Mouse (Mus musculus) left cerebral cortex, postnatal 4 days (tissue): ENCODE results near the gene Olfr325. TPM values are rescaled to one million over a fixed set of nuclear protein-coding genes. Genes with fewer than 3 reads are reported as not detected.
A peak's percentile ranks its signal among the peaks of the same experiment; 100 is the strongest.
"Not testable (repeated sequence)": the region's sequence is repeated elsewhere in the genome, so short reads cannot be mapped to it uniquely, and the experiment has no call there.

Experiments used
- DNase-seq: peaks from one replicate; pipeline ENCODE4 v3.0.0-alpha.2; 2022
- intact Hi-C: fragments of 180-260 bp; cut with DNase I; formaldehyde crosslinking; loops from one replicate; pipeline ENCODE4 v1.15.1; 2025
- total RNA-seq, 2 experiments: library from RNA; stranded (reverse); gene quantifications; 2 replicates each; pipeline ENCODE4 v1.2.3; 2021

The Olfr325 gene
- not detected for total RNA-seq

DNA sequence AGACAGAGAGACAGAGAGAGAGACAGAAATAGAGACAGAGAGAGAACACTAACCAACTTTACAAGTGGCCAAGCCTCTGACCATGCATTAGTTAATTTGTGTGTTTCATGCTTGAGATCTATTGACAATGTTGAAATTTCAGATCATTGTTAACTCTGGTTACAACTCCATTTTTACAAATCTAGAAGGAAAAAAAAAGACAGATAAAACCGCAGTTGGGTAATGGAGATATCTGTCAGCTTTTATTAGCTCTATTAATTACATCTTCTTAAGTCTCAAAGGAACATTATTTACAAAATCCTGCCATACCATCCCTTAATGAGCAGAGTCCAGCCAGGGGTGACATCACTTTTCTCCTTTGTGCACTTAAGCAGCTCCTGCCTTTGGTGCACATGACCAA is at the start of gene Olfr325:
Gene Olfr325 (plus strand): TSS at position 301 of the 400 bp plus-strand sequence.
- DNase-seq = no peak
- intact Hi-C loops = no loop called here

GRCm38 (mm10) chr11:58534736-58535135 is 42.8 kb upstream of the Olfr325 start, which contains the start of gene Olfr330:
Gene Olfr330, minus strand, starts transcription at chr11:58534836.
- intact Hi-C loops, DNase-seq: not testable (repeated sequence)

DNA sequence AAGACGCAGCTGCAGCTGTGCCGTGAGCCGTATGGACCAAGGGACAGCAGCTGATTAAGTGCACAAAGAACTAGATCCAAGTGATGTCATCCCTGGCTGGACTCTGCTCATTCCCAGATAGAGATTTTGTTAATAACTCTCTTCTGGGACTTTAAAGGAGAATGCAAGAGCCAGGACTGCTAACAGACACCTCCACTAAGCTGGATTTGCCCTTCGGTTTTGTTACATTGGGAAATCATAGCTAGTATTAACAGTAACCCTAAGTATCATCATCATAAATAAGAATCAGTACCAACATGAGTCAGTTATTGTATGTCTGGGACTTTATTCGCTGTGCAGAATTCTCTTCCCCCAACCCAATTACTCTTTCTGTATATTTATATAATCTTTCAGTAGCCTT is 31.2 kb upstream of the Olfr325 start, which contains the start of gene Olfr329-ps:
Gene Olfr329-ps (minus strand): TSS at position 101 of the 400 bp plus-strand sequence.
- intact Hi-C loops = no loop called here

GRCm38 (mm10) chr11:58555536-58555935 is 22.0 kb upstream of the Olfr325 start, which contains the start of gene Olfr328:
Gene Olfr328, minus strand, starts transcription at chr11:58555636.
- intact Hi-C loops = no loop called here
- DNase-seq = no peak

More for the DNA sequence above, 31.2 kb upstream of the Olfr325 start, which contains the start of gene Olfr329-ps:
- DNase-seq = no peak

DNA sequence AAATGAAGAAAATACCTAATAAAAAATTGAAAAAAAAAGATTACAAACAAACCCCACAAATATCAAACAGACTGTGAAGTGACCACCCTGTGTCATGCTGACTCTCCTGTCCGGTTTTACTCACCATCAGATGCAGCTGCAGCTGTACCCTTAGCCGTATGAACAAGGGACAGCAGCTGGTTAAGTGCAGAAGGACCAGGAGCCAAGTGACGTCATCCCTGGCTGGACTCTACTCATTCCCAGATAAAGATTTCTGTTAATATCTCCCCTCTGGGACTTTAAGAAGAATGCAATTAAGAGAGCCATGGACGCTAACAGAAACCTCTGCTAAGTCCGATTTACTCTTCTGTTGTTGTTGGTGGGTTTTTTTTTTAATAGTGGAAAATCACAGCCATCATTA is 7.1 kb upstream of the Olfr325 start, which contains the start of gene Olfr224:
Gene Olfr224 (minus strand): TSS at position 149 of the 400 bp plus-strand sequence.
- intact Hi-C loops = no loop called here

GRCm38 (mm10) chr11:58578636-58579035 is 1.1 kb downstream of the Olfr325 start:
- peak; percentile 58 for DNase-seq
- intact Hi-C loops = no loop called here

More for the DNA sequence above, 7.1 kb upstream of the Olfr325 start, which contains the start of gene Olfr224:
- no peak for DNase-seq

DNA sequence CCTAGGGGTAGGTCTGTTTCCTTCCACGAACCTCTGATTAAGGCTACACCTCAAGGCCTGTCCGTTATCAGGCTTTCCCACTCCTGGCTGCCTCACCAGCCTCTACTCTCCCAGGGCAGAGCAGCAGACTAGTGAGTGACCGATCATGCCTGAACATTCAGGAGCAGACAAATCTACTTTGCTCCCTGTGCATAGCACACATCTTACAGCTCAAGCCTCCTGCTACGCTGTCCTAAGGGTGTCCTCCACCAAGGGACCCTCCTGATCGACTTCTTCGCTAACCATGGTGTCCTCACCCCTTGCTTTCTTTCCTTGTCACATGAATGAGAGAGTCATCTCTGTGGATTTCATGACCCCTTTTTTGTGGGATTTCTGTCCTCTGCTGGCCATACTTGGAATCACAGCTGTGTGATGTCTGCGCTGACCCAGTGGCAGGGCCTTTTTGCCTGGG is 10.4 kb downstream of the Olfr325 start:
- peak; percentile 43 for DNase-seq
- intact Hi-C loops = no loop called here

- intact Hi-C loops = no loop called here
- no peak for DNase-seq
Measured at GRCm38 (mm10) chr11:58588620-58589250, 11.2 kb downstream of the Olfr325 start.

DNA sequence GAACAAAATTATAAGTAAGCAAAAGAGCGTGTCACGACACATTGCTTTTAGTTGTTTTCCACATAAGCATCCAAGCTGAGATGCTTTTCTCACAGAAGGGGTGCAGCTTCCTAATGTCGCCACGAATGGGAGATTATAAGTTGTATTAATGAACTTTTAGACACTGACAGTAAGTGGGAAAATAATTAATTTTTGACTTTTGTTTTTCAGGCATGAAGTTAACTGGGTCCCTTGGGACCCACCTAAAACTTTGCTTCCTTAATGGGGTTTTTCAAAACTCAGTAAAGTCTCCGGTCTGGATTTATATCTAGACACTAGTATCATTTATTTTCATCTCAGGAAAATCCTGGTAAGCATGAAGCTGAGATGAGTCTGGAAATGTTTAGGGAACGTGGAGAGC is 17.3 kb downstream of the Olfr325 start, which contains the start of gene Olfr324:
Gene Olfr324 (plus strand): TSS at position 301 of the 400 bp plus-strand sequence.
- no peak for DNase-seq
- intact Hi-C loops = no loop called here

DNA sequence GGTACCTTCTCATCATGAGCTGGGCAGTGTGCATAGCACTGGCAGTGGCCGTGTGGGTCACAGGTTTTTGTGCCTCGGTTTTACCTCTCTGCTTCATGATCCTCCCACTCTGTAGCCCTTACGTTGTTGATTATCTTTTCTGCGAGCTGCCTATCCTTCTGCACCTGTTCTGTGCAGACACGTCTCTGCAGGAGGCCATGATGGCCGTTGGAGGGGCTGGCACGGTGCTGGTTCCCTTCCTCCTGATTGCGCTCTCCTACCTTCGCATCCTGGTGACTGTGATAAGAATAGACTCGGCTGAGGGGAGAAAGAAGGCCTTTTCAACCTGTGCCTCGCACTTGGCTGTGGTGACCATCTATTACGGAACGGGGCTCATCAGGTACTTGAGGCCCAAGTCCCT is 20.3 kb downstream of the Olfr325 start:
- no peak for DNase-seq
- intact Hi-C loops = no loop called here

GRCm38 (mm10) chr11:58602062-58602461 is 24.5 kb downstream of the Olfr325 start:
- intact Hi-C loops = no loop called here

DNA sequence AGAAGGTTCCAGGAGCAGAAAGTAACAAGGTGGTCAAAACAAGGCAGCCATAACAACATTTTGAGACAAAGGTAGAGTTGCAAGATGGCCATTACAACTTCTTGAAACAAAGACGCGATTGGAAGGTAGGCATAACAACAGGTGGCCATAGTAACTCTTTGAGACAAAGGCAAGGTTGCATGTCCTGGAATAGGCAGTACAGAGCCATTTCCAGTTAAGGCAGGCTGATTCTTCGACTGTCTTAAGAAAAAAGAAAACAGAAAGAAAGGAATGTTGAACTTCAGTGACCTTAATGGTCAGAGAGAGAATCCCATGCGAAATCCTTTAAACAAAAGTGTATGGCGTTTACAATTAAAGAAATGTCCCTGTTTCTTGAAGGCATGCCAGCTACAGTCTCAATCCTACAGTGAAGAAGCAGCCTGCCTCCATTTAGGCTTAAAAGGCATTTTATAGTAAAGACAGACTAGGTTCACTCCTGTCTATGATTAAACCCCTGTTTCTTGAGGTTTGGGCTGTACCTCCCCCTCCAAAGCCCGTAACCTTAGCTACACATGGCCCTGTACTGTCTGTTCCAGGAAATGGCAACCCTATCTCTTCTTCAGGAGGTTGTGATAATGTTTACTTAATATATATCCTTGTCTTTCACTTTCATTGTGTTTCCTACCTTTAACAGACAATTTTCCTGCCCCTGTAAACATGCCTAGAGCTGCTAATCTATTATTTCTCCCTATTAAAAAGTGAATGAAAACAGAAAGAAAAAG is 25.4 kb downstream of the Olfr325 start:
- intact Hi-C loops = no loop called here
- no peak for DNase-seq

More at GRCm38 (mm10) chr11:58602062-58602461, 24.5 kb downstream of the Olfr325 start:
- no peak for DNase-seq

- intact Hi-C loops = no loop called here
- no peak for DNase-seq
Measured at GRCm38 (mm10) chr11:58604688-58605087, 27.2 kb downstream of the Olfr325 start.

DNA sequence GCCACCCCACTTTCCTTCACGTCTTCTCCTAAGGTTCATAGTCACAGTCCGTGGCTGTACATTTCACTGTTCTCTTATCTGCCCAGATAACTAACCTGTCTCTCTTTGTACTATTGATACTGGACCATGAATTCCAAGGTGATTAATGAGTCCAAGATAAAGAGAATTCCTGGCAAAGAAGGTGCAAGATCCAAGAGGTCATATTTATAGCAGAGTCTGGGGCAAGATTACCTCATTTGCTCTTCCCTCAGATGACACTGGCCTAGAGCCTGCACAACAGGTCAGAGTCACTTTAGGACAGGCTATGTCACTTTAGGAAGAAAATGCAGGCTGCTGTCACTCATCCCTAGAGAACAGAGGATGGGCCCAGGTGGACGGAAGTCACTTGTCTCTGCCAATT is 27.7 kb downstream of the Olfr325 start:
- intact Hi-C loops = no loop called here
- no peak for DNase-seq

DNA sequence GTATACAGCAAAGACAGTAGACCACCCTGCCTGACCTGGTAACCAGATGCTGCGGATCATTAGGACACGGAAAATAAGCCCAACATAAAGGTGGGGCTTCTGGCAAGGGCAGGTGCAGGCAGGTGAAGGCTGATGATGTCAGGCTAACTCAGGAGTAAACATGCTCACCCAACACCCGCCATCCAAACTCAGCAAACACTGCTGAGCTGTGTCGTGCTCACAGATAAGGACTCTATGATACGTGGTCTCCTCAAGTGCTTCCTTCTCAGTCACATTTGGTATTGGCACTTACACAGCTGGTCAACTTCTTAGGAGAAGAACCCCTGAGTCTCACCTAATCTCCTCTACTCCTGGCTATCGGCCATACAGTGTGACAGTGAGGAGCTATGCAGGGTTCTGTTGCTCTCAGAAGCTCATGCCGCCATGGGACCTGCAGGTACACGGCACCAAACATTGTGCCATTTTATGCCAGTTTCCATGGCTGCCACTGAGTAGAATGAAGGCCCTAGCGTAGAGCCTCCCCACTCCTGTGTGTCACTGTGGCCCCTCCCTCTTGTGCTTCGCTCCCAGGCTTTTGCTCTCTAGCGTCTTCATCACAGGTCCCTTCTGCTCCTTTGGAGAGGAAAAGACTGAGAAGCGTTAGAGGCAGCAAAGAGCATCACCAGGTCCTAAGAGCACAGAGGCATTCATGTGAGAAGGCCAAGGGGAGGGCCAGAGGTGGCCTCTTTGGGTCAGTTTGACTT is 28.8 kb downstream of the Olfr325 start:
- DNase-seq = no peak
- intact Hi-C loops = no loop called here

DNA sequence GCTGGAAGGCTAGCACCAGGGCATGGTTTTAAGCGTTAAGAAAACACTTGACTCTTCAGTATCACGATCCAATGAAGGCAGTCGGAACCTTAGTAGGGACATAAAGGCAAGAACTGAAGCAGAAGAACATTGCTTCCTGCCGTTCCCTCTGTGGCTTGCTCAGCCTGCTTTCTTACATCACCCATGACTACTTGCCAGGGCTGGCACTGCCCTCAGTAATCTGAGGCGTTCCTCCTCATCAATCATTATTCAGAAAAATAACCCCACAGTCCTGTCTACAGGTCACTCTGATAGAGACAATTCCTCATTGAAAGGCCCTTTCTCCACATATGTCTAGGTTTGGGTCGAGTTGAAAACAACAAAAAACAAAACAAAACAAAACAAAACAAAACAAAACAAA is 29.5 kb downstream of the Olfr325 start:
- intact Hi-C loops = no loop called here
- no peak for DNase-seq

GRCm38 (mm10) chr11:58613359-58613758 is 35.8 kb downstream of the Olfr325 start:
- intact Hi-C loops = no loop called here
- no peak for DNase-seq

- intact Hi-C loops = no loop called here
- DNase-seq = peak; percentile 29
Measured at GRCm38 (mm10) chr11:58614526-58614925, 37.0 kb downstream of the Olfr325 start.

- intact Hi-C loops = no loop called here
- no peak for DNase-seq
Measured at GRCm38 (mm10) chr11:58615975-58616374, 38.4 kb downstream of the Olfr325 start, which contains the start of gene 2210407C18Rik. Gene 2210407C18Rik, minus strand, starts transcription at chr11:58616075.

- DNase-seq = no peak
- intact Hi-C loops = no loop called here
Measured at GRCm38 (mm10) chr11:58618369-58618768, 40.8 kb downstream of the Olfr325 start.

GRCm38 (mm10) chr11:58618793-58619192 is 41.3 kb downstream of the Olfr325 start:
- DNase-seq = no peak
- intact Hi-C loops = no loop called here
